Mouse (Mus musculus) limb, embryonic 14.5 days (tissue): ENCODE data around the gene Mst1r. TPM values are rescaled to one million over a fixed set of nuclear protein-coding genes. Genes with fewer than 3 reads are reported as not detected.

Experiments used
- ATAC-seq: fragments of 200-750 bp; cut with Nextera tagmentation; 2 replicates; pipeline ENCODE4 v1.8.0; 2017; ENCODE audit warnings: low read depth, moderate number of reproducible peaks, moderate TSS enrichment; ENCODE audit not compliant: low FRiP score
- DNase-seq: peaks from one replicate; pipeline ENCODE4 v3.0.0-alpha.2; 2015; ENCODE audit warnings: low spot score
- H3K27ac ChIP-seq: fragments of 300-500 bp; sonication (generic); replicated peaks from 2 replicates; pipeline ENCODE4 v1.5.1; 2014; ENCODE audit warnings: low read depth, mild to moderate bottlenecking, low read length, moderate library complexity, mixed read lengths
- H3K27me3 ChIP-seq: fragments of 300-500 bp; sonication (generic); 2 replicates; pipeline ENCODE4 v1.6.1; 2014; ENCODE audit warnings: low read length, mixed read lengths; ENCODE audit not compliant: control insufficient read depth, insufficient read depth
- H3K36me3 ChIP-seq: fragments of 300-500 bp; sonication (generic); 2 replicates; pipeline ENCODE4 v1.6.1; 2014; ENCODE audit warnings: mild to moderate bottlenecking, low read length, moderate library complexity, mixed read lengths; ENCODE audit not compliant: control insufficient read depth, insufficient read depth
- H3K4me1 ChIP-seq: fragments of 300-500 bp; sonication (generic); 2 replicates; pipeline ENCODE4 v1.6.1; 2014; ENCODE audit warnings: antibody characterized with exemption, low read length, mixed read lengths; ENCODE audit not compliant: control insufficient read depth, insufficient read depth
- H3K4me2 ChIP-seq: fragments of 300-500 bp; sonication (generic); replicated peaks from 2 replicates; pipeline ENCODE4 v1.6.1; 2014; ENCODE audit warnings: low read depth, mild to moderate bottlenecking, low read length, moderate library complexity; ENCODE audit not compliant: severe bottlenecking
- H3K4me3 ChIP-seq: fragments of 300-500 bp; sonication (generic); replicated peaks from 2 replicates; pipeline ENCODE4 v1.5.1; 2014; ENCODE audit warnings: low read length
- H3K9ac ChIP-seq: fragments of 300-500 bp; sonication (generic); 2 replicates; pipeline ENCODE4 v1.6.1; 2014; ENCODE audit warnings: mild to moderate bottlenecking, low read depth, low read length, moderate library complexity; ENCODE audit not compliant: severe bottlenecking
- H3K9me3 ChIP-seq: fragments of 300-500 bp; sonication (generic); 2 replicates; pipeline ENCODE4 v1.6.1; 2016; ENCODE audit warnings: low read length; ENCODE audit not compliant: control insufficient read depth
- POLR2A ChIP-seq: fragments of 200-500 bp; IDR thresholded peaks from 2 replicates; pipeline ENCODE4 v1.8.0; 2012; ENCODE audit warnings: inconsistent platforms, mild to moderate bottlenecking, moderate library complexity, borderline replicate concordance; ENCODE audit not compliant: insufficient read depth, insufficient read length; ENCODE audit errors: extremely low read depth
- WGBS: fragments of 180-500 bp; shearing (Covaris S2); extraction: QIAGEN DNeasy Blood & Tissue Kit; methylation state at CpG from one replicate; pipeline ENCODE4 v1.1.7; 2014; 5-methylcytosine and 5-hydroxymethylcytosine counted together
- polyA plus RNA-seq, 2 experiments: library from polyadenylated mRNA; depleted of rRNA in 1 of 2; stranded (reverse) in 1 of 2; unstranded in 1 of 2; fragments of >200 nt; fragmentation: Nextera tagmentation in 1 of 2; extraction: Ambion mirVana in 1 of 2; gene quantifications; 2 replicates each; pipeline versions ENCODE4 v1.2.1 to v1.2.3; 2012 to 2014

The Mst1r gene
- polyA plus RNA-seq, 2 experiments: 1.4 to 14.1 TPM

DNA sequence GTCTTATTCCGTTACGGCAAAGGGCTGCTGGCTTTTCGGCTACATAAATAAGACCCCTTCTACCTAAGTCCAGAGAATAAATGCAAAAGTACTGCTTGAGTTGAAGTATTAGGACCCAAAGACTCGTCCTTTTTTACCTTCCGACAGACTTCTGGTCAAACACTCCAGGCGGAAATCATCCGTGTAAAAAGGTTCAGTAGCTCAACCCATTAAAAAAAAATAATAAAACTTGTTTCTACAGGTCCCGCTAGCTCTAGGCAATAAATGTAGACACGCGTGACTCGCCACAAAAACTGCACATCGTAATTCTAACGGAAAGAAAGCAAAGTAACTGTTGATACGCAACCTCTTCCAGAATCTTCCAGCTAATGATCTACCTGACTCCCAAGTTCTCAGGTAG lies 33.5 kb upstream of the Mst1r start, which contains the start of gene Rbm6:
Rbm6 (minus strand) TSS at position 101 of the 400 bp plus-strand sequence.
- Histone ChIP-seq H3K4me1 (peaks cover 12% of the 10 kb centered on the region), H3K9ac (peak within 1 kb of the TSS; percentile 99), H3K36me3 (peaks cover 6% of the 10 kb centered on the region; the same call in 1 of the 2 replicates), H3K4me3 (peak within 1 kb of the TSS; percentile 97), H3K27ac (peak within 1 kb of the TSS; percentile 94), H3K4me2 (peak within 1 kb of the TSS; percentile 68), H3K27me3 (no peaks in the 10 kb centered on the region), H3K9me3 (no peaks in the 10 kb centered on the region)
- DNase-seq (no peak), ATAC-seq (no peak)
- no peak for TF ChIP-seq POLR2A
- 8% methylated on average over 14 of the region's 14 CpGs for WGBS

DNA sequence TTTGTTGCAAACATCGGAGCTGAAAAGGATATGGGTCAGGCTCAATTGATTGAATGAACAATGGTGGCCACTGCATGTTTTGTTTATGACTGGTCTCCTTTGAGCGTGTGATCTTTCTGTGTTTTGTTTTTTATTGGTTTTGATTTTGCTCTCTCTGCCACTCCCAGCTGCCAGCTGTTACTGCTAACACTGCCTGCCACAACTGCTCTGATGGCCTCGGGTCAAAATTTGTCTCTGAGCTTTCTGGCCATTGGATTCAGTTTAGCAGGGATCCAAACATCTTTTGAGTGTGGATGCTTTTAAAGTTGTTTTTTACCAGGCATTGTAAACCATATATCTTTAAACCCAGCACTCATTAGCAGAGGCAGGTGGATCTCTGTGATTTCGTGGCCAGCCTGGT lies 26.3 kb upstream of the Mst1r start:
- no peak overlapping the region for H3K4me3 ChIP-seq
- H3K4me1 ChIP-seq: no peaks in the 10 kb centered on the region
- TF ChIP-seq POLR2A: no peak
- ATAC-seq (no peak), DNase-seq (no peak)
- WGBS: 57% methylated on average over 4 of the region's 4 CpGs
- H3K36me3 ChIP-seq: no peaks in the 10 kb centered on the region
- no peak overlapping the region for H3K4me2 ChIP-seq
- H3K27me3 ChIP-seq: no peaks in the 10 kb centered on the region
- no peak overlapping the region for H3K27ac ChIP-seq
- no peak overlapping the region for H3K9ac ChIP-seq
- no peaks in the 10 kb centered on the region for H3K9me3 ChIP-seq

DNA sequence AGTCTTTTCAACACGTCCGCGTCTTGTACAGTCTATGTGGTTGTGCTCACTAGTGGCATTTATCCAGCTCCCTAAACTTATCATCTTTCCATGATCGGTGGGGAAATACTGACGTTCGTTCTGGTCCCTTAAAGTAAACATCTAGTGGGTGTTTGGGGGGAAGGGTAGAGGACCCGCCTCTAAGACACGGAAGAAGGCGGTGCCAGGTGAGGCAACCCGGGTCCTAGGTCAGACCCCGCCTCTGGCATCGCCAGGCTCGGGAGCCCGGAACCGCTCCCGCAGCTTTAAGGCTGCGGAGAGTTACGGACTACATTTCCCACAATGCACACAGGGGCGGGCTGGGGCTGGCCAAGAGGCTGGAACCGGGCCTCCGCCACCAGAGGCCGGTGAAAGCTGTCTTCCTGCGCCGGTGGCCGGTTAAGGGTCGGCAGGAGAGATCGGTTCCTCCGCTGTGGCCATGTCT lies 18.8 kb upstream of the Mst1r start, which contains the start of gene Mon1a:
Mon1a (plus strand) TSS at position 348 of the 463 bp plus-strand sequence.
- H3K4me1 ChIP-seq: no peaks in the 10 kb centered on the region
- peak within 1 kb of the TSS; percentile 65 for H3K4me2 ChIP-seq
- no peaks in the 10 kb centered on the region for H3K27me3 ChIP-seq
- 1% methylated on average over 28 of the region's 28 CpGs for WGBS
- H3K9ac ChIP-seq: peak within 1 kb of the TSS; percentile 66
- TF ChIP-seq POLR2A: 0 out of 2 replicates have a peak, but pooled peaks have one; percentile 19
- H3K9me3 ChIP-seq: no peaks in the 10 kb centered on the region
- peak within 1 kb of the TSS; percentile 55; the same call in 1 of the 2 replicates for H3K27ac ChIP-seq
- DNase-seq: peak; percentile 82
- ATAC-seq: peak; percentile 93
- H3K4me3 ChIP-seq: peak within 1 kb of the TSS; percentile 75
- no peaks in the 10 kb centered on the region for H3K36me3 ChIP-seq

DNA sequence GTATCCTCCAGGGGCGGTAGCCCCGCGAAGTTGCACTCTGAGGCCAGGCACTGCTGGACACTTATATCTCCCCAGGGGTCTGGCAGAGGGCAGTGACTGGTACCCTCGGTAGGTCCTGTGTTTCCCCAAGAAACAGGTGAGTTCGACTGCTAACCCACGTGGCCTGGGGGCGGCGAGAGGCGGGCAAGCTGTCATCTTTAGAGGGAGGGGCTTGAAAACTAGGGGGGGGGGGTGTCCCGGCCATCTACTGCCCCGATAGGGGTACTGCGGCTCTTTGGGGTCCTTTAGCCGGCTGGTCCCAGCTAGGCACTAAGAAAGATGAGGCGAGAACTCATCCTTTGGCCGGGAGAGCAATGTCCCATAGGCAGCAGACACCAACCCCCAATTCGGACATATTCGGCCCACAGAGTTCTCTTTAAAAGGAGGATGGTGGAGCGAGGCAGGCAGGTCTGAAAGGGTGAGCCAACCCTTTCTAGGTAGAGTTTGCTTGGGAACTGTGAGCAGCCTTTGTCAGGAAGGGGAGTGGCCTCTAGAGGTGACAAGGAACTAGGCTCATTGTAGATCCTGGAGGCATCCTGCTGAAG lies 18.3 kb upstream of the Mst1r start:
- WGBS: 0% methylated on average over 18 of the region's 18 CpGs

DNA sequence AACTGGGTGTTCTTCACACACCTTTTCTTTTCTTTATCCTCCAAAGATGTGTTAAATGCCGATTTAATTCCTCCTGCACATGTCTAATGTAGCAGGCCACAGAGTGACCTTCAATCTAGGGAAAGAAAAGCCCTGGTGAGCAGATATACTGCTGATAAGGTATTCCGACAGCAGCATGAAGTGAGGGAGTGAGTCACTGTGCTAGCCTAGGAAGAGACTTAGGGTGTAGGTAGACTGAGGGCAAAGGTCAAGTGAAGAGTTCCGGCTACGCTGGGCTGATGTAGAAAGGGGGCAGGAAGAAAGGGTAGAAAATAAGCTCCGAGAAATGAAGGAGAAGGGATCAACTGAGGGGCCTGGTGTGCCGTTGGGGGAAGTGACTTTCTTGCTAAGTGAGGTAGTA lies 16.4 kb upstream of the Mst1r start:
- Histone ChIP-seq H3K9me3 (no peaks in the 10 kb centered on the region), H3K27ac (no peak overlapping the region), H3K4me3 (no peak overlapping the region), H3K4me1 (no peaks in the 10 kb centered on the region), H3K9ac (no peak overlapping the region), H3K27me3 (no peaks in the 10 kb centered on the region), H3K36me3 (no peaks in the 10 kb centered on the region), H3K4me2 (no peak overlapping the region)
- no peak for TF ChIP-seq POLR2A
- DNase-seq (no peak), ATAC-seq (no peak)
- 79% methylated on average over 6 of the region's 6 CpGs for WGBS

More for the DNA sequence above, 18.3 kb upstream of the Mst1r start:
- H3K9me3 ChIP-seq: no peaks in the 10 kb centered on the region
- TF ChIP-seq POLR2A: no peak
- no peaks in the 10 kb centered on the region for H3K4me1 ChIP-seq
- H3K27me3 ChIP-seq: no peaks in the 10 kb centered on the region
- peak overlapping the region; percentile 65 for H3K4me2 ChIP-seq
- H3K9ac ChIP-seq: peak overlapping the region; percentile 66
- H3K4me3 ChIP-seq: peak overlapping the region; percentile 75
- no peaks in the 10 kb centered on the region for H3K36me3 ChIP-seq
- ATAC-seq (peak; percentile 79), DNase-seq (peak; percentile 18)
- peak overlapping the region; percentile 55; the same call in 1 of the 2 replicates for H3K27ac ChIP-seq
